Mouse (Mus musculus): ENCODE results near the gene Ap5b1.

DNA sequence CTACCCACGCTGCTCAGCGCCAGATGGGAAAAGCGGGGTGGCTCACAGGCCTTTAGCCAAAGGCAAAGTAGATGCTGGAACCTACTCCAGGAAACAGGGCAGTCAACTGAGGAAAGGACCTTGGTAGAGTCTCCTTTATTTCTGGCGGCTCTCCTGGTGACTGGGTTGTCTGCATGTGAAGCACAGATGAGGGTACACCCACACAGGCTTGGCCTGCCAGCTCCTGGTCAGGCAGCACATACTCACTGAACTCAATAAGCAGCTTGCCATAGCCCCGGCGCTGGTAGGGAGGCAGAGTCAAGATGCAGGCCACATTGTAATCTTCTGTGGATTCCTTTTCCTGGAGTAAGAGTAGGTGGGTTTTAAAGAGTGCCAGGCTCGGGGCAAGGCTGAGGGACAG is 37.3 kb downstream of the Ap5b1 start:
- TF ChIP-seq CTCF (IDR thresholded peaks at IDR 0.05; ENCODE audit: control insufficient read depth, insufficient read depth, low read length) (no peak), POLR2A (IDR thresholded peaks at IDR 0.05; ENCODE audit: borderline replicate concordance, control insufficient read depth, low read depth, low read length) (no peak)
